Mouse (Mus musculus): Measurements from ENCODE around the gene Fbxl15. TPM values are rescaled to one million over a fixed set of nuclear protein-coding genes. Genes with fewer than 3 reads are reported as not detected.

Fbxl15 gene
- 1 to 10 TPM; 3.3 to 3.9 TPM for total RNA-seq (2023)

GRCm38 (mm10) chr19:46328081-46329030 lies at the start of gene Fbxl15:
Fbxl15 (plus strand) TSS chr19:46328184.

GRCm38 (mm10) chr19:46304216-46304841 lies 23.7 kb upstream of the Fbxl15 start, which contains the start of gene Nfkb2:
Nfkb2 (plus strand) TSS chr19:46304320.

GRCm38 (mm10) chr19:46326756-46327305 lies 1.2 kb upstream of the Fbxl15 start, which contains the start of gene Psd:
Psd (minus strand) TSS chr19:46327156.

GRCm38 (mm10) chr19:46338331-46338936 lies 10.4 kb downstream of the Fbxl15 start, which contains the start of gene Cuedc2:
Cuedc2 (minus strand) TSS chr19:46338702.

GRCm38 (mm10) chr19:46350168-46350932 lies 22.4 kb downstream of the Fbxl15 start, which contains the start of gene 2310034G01Rik:
2310034G01Rik (minus strand) TSS chr19:46350302.

Other genes with a start within 250 kb of the Fbxl15 start
- gene Elovl3, start 196.3 kb upstream of the Fbxl15 start, total RNA-seq (2023), result not detected
- gene Pitx3, start 179.9 kb upstream of the Fbxl15 start, total RNA-seq (2023), result not detected
- 10 to 100 TPM; 56.1 to 58.1 TPM for gene Gbf1, start 175.7 kb upstream of the Fbxl15 start, total RNA-seq (2023)
- gene Nfkb2, start 23.9 kb upstream of the Fbxl15 start, total RNA-seq (2023), result 10 to 100 TPM; 42.5 to 44.2 TPM
- under 1 TPM; 0.09 to 0.80 TPM for gene Psd, start 1.0 kb upstream of the Fbxl15 start, total RNA-seq (2023)
- gene Cuedc2, start 10.5 kb downstream of the Fbxl15 start, total RNA-seq (2023), result 10 to 100 TPM; 96.2 to 98.6 TPM
- gene Mfsd13a, start 12.9 kb downstream of the Fbxl15 start, total RNA-seq (2023), result 10 to 100 TPM; 25.0 to 27.9 TPM
- not detected for gene 2310034G01Rik, start 22.1 kb downstream of the Fbxl15 start, total RNA-seq (2023)
- gene Actr1a, start 67.6 kb downstream of the Fbxl15 start, total RNA-seq (2023), result 10 to 100 TPM; 87.0 to 95.1 TPM
- gene Sufu, start 68.7 kb downstream of the Fbxl15 start, total RNA-seq (2023), result 10 to 100 TPM; 10.7 to 10.9 TPM
- 10 to 100 TPM; 47.4 to 56.4 TPM for gene Trim8, start 173.5 kb downstream of the Fbxl15 start, total RNA-seq (2023)
- gene Arl3, start 245.0 kb downstream of the Fbxl15 start, total RNA-seq (2023), result 1 to 10 TPM; 9.7 to 9.9 TPM
- gene Sfxn2, start 245.2 kb downstream of the Fbxl15 start, total RNA-seq (2023), result 1 to 10 TPM; 8.8 to 9.8 TPM

Measured in neutrophil, adult 59 days (primary cell).